Mouse (Mus musculus) cerebellum, postnatal 14 days (tissue): ENCODE results near the gene Top3a.
A peak's percentile ranks its signal among the peaks of the same experiment; 100 is the strongest.
"Not testable (repeated sequence)": the region's sequence is repeated elsewhere in the genome, so short reads cannot be mapped to it uniquely, and the experiment has no call there.

Experiments
- DNase-seq, 2 experiments: peaks; one replicate each; pipeline ENCODE4 v3.0.0; 2021; ENCODE audit warnings: mixed read lengths in 2 of 2

Top3a gene

DNA sequence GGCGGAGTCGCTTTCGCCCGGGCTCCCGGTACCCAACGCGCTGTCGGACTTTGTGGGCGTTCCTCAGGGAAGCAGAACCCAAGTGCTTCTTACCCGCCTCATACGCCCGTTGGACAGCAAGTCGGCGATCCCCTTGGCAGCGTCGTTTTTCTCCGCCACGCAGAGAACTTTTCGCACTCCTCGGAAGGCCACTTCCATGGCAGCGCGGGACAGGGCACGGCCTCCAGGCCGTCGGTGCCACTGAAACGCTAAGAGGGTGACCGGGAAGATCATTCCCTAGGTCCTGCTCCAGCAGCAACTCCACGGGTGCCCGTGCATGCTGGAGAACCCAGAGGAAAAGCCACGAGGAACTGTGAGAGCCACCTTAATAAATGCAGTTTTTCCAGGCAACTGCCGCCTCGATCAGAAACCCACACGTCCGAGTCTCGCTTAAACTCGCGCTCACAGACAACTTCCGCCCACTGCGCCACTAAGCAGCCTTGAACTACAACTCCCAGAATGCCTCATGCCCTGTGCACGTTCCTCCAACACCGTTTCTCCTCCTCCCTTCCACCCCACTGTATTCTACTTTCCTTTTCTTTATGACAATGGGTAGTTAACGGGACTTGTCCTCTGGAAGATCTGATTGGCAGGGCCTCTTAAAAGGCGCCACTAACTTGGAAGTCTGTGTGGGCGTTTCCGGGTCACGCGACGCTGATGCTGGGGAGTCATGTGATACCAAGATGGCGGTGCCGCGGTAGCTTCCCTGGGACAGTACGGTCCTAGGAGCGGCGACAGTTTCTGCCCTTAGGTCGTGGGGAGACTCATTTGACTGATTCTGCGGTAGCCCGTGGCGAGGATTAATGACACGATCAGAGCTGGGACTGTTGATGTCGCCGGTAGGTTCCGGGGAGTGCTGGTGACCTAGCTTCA is at the start of gene Top3a, which contains the start of gene Smcr8:
Top3a (minus strand) TSS at position 537 of the 912 bp plus-strand sequence.
Smcr8 (plus strand) TSS at position 696 of the 912 bp plus-strand sequence.
- peak; percentile 79 to 86 for DNase-seq

GRCm38 (mm10) chr11:60826700-60827099 is 49.5 kb upstream of the Top3a start:
- no peak for DNase-seq

- DNase-seq: no peak
Observed at GRCm38 (mm10) chr11:60825191-60825590, 48.0 kb upstream of the Top3a start.

- DNase-seq: no peak
Observed at GRCm38 (mm10) chr11:60823771-60824170, 46.6 kb upstream of the Top3a start.

GRCm38 (mm10) chr11:60816398-60816797 is 39.2 kb upstream of the Top3a start:
- no peak for DNase-seq

DNA sequence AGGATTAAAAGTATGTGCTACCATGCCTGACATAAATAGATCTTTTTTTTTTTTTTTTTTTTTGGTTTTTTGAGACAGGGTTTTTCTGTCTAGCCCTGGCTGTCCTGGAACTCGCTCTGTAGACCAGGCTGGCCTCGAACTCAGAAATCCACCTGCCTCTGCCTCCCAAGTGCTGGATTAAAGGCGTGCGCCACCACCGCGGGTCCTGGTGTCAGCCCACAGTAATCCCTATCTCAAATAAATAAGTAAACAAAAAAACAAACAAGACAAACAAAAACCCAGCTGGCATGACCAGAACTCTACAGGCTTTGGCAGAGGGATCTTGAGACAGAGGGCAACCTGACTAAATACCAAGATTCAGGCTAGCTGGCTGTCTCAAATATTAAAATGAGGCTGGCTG is 34.5 kb upstream of the Top3a start, which contains the start of gene Shmt1:
Shmt1 (minus strand) TSS at position 101 of the 400 bp plus-strand sequence.
- DNase-seq: not testable (repeated sequence)

GRCm38 (mm10) chr11:60811054-60811460 is 33.9 kb upstream of the Top3a start:
- DNase-seq: peak; percentile 91 to 94

- DNase-seq: no peak
Observed at GRCm38 (mm10) chr11:60810046-60810965, 33.1 kb upstream of the Top3a start.

DNA sequence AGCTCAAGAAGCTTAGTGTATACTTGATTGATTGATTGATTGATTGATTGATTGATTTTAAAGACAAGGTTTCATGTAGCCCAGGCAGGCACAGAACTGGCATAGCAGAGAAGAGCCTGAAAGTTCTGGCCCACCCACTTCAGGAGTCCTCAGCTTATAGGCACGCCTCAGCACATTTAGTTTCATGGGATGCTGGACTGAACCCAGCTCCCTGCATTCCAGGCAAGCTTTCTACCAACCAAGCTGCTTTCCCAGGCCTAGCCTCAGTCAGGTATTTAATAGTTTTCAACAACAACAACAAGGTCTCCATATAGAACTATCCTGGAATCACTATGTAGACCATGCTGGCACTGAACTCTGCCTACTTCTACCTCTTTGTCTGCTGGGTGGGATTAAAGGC is 32.4 kb upstream of the Top3a start:
- no peak for DNase-seq

DNA sequence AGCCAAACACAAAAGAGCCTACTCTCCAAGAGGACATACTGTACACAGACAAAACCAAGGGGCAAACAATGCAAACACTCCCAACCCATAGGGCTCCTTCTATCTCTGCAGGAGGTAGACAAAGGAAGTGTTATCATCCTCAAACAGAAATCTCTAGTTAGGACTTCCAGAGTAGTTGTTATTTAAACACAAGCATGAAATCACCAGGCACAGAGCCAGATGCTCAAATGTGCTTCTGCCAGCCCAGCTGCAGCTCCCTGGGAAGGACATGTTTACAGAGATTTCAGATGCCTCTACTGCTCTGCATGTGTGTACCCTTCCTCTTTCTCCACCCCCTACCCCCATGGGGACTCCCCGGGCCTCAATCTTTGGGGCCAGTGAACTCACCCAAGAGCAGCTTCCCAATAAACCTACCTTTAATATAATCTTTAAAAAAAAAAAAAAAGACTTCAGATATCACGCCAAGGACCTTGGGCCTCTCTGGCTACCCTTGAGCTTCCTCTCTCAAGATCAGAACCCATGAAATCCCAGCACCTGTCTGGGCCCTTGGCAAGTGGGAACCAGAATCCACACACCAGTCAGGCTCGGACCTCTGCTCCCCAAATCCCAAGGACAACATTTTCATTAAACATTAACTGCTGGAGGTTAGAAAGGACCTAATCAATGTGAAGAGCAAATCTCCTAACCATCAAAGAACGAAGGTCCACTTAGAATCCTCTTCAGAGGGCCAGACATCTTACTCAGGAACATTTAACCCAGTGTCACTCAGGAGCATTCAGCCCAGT is 31.3 kb upstream of the Top3a start:
- peak in 1 of 2 experiments; percentile 22 for DNase-seq

DNA sequence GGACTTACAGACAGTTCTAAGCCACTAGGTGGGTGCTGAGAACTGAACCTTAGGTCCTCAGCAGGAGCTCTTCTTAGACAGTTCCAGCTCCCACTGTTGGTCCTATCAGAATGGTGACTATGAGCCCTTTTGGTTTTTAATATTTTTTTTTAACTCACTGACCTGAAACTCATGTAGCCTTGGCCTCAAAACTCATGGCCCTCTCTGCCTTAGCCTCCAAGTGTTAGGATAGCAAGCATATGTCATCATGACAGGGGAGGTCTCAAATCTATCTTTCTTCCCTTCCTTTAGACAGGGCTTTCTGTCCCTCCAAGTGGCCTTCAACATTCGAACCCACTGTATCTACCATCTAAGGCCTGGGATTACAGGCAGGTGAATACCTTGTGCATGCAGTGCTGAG is 23.7 kb upstream of the Top3a start:
- no peak for DNase-seq

GRCm38 (mm10) chr11:60799977-60800376 is 22.8 kb upstream of the Top3a start:
- no peak for DNase-seq

GRCm38 (mm10) chr11:60796342-60796741 is 19.2 kb upstream of the Top3a start:
- no peak for DNase-seq

DNA sequence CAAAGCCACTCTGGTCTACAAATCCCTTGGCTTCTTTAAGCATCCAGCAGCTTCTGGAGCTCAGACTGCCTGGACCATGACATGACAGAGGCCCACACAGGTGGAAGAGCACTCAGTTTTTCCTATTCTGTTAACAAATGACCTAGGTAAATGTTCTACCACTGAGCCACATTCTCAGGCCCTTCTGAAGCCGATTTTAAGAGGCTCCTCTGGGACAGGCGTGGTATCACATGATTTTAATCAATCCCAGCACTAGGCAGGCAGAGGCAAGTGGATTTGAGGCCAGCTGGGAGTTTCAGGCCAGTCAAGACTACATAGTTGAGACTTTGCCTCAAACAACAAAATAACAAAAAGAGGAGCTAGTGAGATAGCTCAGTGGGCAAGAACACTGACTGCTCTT is 13.3 kb upstream of the Top3a start:
- DNase-seq: no peak

GRCm38 (mm10) chr11:60787595-60787994 is 10.4 kb upstream of the Top3a start:
- no peak for DNase-seq

DNA sequence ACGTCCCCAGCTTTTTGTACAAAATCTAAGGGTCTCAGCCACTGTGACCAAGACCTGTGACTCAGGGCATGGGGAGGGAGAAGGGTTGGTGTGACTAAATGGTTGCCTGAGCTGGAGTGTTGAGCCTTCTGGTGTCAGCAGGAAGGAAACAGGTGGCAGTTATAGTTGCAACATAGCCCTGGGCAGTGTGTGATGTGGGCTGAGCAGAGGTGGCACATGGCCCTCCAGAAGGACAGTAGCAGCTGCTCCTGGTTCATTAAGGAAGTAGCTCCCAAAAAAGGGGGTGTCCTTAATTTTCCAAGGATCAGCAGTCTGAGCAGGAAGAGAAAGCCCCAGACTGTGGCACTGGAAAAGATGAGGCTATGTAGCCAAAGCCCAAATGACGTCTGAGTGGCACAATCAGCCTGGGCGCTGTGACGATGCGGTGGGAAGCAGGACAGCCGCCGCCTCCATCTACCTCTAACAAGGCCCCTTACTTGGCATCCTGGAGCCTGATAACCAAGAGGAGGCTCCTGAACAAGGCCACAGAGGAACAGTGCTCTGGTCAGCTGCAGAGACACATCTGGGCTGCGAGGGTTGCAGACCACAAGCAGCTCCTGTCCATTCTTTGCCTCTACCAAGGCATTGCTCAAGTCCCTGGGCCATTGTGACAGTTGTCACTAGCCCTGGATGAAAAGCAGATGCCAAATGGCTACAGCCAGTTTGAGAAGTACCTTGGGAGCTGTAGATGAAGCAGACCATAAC is 7.2 kb upstream of the Top3a start:
- no peak for DNase-seq

DNA sequence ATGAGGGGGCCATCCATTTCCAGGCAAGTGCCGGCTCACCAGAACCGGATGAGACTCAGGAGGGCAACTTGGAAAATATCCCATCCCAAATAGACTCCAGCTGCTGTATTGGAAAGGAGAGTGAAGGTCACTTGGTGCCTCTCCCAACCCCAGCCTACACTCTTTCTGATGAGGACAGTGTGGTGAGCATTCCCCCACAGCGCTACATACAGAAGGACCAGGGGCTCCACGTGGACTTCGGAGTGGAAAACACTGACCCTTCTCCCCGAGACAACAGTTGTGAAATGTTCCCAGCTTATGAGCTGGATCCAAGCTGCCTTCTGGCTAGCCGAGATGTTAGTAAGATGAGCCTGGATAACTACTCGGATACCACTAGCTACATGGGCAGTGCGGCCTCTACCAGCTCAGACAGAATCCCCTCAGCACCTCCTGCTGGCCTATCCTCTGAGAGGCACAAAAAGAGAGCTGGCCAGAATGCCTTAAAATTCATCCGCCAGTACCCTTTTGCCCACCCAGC is 2.6 kb upstream of the Top3a start:
- no peak for DNase-seq

DNA sequence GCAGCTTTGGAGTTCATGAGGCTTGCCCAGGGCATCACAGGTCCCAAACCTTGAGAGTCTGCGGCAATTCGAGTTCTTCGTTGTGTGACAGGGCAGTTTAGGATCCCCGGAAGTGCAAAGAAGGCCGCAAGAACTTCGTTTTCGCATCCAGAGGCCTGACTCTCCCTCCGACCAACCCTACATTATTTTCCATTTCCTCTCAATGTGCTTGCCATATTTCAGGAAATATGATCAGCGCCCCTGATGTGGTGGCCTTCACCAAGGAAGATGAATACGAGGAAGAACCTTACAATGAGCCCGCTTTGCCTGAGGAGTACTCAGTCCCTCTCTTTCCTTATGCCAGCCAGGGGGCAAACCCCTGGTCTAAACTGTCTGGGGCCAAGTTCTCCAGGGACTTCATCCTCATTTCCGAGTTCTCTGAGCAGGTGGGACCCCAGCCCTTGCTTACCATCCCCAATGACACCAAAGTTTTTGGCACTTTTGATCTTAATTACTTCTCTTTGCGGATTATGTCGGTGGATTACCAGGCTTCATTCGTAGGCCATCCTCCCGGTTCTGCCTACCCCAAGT is 721 bp upstream of the Top3a start:
- no peak for DNase-seq

- no peak for DNase-seq
Observed at GRCm38 (mm10) chr11:60776107-60776828, 897 bp downstream of the Top3a start.

GRCm38 (mm10) chr11:60775578-60775977 is 1.6 kb downstream of the Top3a start:
- no peak for DNase-seq
